Mouse (Mus musculus): Measurements from ENCODE around the gene C1qtnf1.
A peak's percentile ranks its signal among the peaks of the same experiment; 100 is the strongest.
"Not testable (repeated sequence)": the region's sequence is repeated elsewhere in the genome, so short reads cannot be mapped to it uniquely, and the experiment has no call there.

The C1qtnf1 gene

DNA sequence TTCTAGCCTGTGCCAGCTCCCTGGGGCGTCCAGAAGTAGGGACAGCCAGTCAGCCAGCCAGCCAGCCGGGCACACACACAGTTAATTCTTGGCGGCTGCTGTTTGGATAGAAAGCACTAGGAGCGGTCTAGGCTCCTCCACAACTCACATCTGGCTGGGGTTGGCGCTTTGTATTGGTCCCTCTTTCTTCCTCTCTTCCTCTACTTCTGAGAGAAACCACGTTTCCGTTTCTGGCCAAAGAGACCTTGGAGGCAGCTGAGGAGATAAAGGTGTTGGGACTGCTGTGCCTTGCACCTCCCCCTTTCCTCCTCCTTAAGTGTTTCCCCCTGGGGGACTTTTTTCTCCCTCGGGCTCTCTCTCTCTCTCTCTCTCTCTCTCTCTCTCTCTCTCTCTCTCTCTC is at the start of gene C1qtnf1:
Gene C1qtnf1 (plus strand): TSS at position 218 of the 400 bp plus-strand sequence.
- DNase-seq (ENCODE audit: low read depth, low spot score), result no peak

- DNase-seq (ENCODE audit: low read depth, low spot score), result no peak
Measured at GRCm38 (mm10) chr11:118378656-118379055, 49.3 kb upstream of the C1qtnf1 start.

DNA sequence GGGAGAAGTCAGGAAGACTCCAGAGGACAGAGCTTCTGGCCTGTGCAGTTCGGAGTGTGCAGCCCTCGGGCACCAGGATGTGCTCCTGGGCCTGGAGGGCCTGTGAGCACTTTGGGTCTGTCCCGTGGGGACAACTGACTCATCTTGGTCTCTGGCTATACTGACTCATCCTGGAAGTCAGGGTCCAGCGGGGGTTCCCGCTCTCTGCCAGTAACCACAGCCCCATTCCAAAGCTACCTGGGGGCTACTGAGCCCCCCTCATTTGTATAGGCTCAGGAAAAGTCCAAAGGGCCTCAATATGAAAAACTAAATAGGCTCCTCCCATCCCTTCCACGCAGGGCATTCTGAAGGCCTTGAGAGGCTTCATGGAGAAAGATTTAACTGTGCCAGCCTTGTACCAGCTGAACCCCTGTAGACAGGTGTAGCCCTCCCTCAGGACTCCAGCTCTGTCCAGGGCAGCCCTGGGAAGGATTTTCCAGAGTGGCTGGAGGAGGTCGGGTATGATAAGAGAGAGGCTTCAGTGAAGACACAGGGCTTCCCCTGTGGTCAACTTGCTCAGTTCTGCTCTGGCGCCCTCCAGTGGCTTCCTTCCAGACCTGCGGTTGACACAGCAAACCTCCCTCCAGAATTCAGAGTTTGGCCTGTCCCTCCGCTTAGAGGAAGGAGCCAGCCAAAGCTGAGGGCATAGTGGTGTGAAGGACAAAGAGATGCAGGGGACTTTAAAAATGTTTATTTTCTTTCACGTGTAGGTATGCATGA is 48.6 kb upstream of the C1qtnf1 start:
- peak; percentile 83 for DNase-seq (ENCODE audit: low read depth, low spot score)

DNA sequence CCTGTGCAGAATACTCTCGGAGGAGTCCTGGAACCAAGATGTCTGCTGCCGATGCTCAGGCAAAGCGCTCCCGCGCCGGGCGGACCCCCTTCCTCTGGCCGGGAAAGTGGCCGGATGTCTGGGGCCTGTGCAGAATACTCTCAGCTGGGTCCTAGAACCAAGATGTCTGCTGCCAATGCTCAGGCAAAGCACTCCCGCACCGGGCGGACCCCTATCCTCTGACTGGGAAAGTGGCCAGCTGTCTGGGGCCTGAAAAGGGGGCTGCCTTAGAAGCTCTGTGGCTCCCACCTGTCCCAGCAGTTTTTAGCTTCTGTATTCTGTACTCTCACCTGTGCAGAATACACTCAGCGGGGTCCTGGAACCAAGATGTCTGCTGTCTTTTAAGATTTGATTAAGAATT is 40.2 kb upstream of the C1qtnf1 start:
- DNase-seq (ENCODE audit: low read depth, low spot score), result not testable (repeated sequence)

DNA sequence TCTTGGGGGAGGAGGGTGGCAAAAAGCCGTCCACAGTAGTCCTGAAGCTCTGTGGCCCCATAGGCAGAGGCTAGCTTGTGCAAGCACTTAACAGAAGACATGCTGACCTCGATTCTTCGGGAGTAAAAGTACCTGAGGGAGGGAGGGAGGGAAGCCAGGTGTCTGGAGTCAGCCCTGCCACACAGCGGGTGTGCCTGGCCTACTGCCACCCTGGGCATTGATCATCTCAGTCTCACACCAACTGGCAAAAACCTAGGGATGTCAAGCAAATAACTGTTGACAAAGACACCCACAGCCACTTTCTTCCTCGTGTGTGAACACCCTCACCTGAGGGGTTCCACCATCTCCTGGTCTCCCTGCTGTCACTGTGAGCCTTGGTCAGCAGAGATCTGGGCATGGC is 34.0 kb upstream of the C1qtnf1 start:
- DNase-seq (ENCODE audit: low read depth, low spot score), result no peak

GRCm38 (mm10) chr11:118394538-118394937 is 33.5 kb upstream of the C1qtnf1 start:
- DNase-seq (ENCODE audit: low read depth, low spot score), result no peak

GRCm38 (mm10) chr11:118397806-118398530 is 30.0 kb upstream of the C1qtnf1 start:
- DNase-seq (ENCODE audit: low read depth, low spot score), result no peak

DNA sequence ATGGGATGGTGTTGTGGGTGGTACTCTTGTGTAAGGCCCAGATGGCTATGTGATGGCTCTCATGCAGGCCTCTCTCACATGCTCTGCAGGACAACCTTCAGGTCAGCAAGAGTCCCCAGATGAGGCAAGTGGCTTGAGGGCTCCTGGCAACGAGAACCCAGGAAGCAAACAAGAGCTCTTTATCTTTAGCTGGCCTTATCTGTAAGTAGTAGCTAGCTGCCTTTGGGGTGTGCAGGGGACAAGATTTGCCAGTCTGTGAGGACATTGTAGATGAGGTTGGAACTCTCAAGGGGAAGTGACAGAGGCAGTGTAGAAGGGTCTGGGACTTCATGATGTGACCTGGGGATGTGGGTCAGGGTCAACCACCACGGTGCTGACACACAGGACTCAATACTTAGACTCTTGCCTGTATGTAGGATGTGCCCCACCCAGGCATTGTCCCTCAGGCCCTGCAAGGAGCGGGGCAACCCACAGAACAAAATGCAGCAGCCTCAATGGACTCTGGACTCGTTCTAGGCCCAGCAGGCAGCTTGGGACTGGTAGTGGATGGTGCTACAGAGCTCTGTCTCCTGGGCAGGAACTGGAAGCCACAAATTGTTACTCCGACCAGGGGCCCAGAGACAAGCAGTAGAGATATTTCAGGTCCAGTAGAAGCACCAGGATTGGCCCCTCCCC is 28.0 kb upstream of the C1qtnf1 start:
- DNase-seq (ENCODE audit: low read depth, low spot score), result no peak

DNA sequence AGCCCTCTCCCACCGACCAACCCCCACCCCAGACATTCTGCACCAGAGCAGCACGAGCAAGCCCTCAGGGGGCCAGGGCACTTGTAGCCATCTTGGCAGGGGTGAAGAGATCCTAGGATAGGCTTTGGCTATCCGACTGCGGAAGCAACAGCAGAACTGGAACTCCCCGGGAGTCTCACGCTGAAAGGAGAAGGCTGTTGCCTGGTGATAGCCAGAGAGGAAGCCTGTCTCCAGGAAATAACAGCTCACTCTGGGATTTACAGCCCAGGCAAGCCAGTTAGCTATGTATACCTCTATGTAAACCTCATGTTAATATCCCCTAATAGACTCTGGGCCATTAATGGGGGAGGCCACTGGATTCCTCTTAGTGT is 27.5 kb upstream of the C1qtnf1 start:
- peak; percentile 20 for DNase-seq (ENCODE audit: low read depth, low spot score)

DNA sequence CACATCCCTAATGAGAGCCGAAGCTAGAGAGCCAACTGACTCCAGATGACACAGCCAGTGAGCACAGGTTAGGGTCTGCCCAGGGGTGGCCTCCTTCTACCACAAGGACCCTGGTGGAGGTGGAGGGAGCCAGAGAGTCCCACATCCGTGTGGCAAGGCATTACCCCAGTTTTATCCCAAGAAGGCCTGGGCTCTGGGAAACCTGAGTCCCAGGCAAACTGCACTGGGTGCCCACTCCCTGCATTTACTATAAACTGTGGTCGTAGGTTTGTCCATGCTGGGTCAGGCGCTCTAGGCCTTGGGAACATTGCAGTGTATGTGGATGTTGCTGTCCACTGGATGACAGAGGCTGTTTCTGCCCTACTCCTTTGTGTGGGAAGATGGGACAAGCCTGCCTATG is 26.8 kb upstream of the C1qtnf1 start:
- DNase-seq (ENCODE audit: low read depth, low spot score), result no peak

DNA sequence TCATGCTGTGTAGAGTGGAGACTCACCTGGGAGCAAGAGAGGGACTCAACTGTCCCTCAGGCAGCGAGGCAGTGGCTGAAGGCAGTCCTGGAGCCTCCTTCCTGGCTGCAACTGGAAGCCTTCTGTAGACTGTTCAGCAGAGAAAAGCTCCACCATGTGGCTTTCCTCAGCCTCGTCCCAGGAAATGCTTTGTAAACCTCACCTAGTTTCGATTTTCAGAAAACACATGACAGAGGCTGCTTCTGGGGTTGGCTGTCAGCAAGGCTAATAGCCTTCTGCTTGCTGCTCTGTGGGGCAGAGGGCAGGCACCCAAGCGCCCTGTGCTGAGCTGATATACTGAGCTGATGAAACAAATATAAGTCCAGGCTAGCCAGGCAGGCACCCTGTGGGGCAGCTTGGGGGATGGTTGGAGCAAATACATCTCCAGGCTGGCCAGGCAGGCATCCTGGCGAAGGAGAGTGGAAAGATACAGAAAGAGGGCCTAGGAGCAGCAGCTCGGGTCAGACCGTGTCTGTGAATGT is 26.2 kb upstream of the C1qtnf1 start, which contains the start of gene Lgals3bp:
Gene Lgals3bp (minus strand): TSS at position 333 of the 521 bp plus-strand sequence.
- DNase-seq (ENCODE audit: low read depth, low spot score), result no peak

DNA sequence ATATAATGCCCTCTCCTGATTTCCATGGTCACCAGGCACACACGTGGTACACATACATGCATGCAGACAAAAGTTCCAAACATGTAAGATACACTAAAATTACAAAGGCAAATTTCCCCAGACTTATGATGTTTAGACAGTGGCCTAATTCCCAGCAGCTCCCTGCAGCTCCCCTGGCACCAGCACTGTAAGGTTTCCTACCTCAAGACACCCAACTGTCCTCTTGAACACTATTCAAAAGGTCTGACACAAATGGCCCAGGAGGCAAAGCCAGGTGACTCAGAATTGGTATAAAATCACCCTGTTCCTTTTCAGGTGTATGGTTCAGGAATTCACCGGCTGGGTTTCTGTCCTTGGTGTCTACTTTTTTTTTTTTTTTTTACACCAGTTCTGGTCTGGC is 24.8 kb upstream of the C1qtnf1 start:
- DNase-seq (ENCODE audit: low read depth, low spot score), result no peak

GRCm38 (mm10) chr11:118403951-118404899 is 23.8 kb upstream of the C1qtnf1 start:
- DNase-seq (ENCODE audit: low read depth, low spot score), result no peak

DNA sequence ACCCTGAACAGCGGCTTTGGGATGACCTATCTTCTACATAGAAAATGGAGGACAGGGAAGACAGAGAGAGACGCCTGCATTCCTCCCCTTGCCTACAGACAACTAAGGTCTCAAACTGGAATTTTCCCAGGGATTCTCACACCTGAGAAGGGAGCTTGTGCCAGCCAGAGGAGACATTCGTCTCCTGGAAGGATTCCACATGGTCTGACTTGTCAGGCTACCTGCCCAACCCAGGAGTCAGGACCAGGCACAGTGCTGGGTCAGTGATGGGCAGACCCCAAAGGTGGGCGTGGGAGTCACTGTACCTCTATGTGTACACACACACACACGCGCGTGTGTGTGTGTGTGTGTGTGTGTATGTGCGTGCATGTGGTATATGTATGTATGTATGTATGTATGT is 22.7 kb upstream of the C1qtnf1 start:
- DNase-seq (ENCODE audit: low read depth, low spot score), result no peak

GRCm38 (mm10) chr11:118406521-118406920 is 21.5 kb upstream of the C1qtnf1 start:
- DNase-seq (ENCODE audit: low read depth, low spot score), result no peak

DNA sequence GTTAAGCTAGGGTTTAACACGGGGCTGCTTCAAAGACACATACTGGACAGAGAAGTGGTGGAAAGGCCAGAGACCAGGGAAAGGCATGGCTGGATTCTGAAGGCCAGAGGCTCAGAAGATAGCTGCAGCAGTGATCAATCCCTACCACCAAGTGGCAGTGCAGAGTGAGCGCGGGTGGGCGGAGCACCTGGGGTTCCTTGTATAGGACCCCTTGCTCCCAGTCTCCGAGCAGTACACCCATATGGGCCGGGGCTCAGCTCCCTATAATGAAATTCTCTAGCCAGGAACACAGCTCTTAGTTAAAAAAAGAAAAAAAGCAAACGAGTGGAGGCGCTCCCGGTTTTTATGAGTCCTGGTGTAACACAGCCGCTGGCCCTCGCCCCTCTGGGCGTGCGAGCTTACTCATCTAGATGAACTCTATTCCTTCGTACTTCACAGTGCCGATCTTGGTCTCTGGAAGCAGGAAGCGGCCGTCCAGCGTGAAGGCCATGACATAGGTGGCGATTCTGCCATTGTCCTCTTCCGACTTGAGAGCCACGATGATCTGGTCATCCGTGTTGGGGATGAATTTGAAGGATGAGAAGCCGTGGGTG is 20.6 kb upstream of the C1qtnf1 start:
- peak; percentile 53 for DNase-seq (ENCODE audit: low read depth, low spot score)

- no peak for DNase-seq (ENCODE audit: low read depth, low spot score)
Measured at GRCm38 (mm10) chr11:118408051-118408740, 19.8 kb upstream of the C1qtnf1 start.

DNA sequence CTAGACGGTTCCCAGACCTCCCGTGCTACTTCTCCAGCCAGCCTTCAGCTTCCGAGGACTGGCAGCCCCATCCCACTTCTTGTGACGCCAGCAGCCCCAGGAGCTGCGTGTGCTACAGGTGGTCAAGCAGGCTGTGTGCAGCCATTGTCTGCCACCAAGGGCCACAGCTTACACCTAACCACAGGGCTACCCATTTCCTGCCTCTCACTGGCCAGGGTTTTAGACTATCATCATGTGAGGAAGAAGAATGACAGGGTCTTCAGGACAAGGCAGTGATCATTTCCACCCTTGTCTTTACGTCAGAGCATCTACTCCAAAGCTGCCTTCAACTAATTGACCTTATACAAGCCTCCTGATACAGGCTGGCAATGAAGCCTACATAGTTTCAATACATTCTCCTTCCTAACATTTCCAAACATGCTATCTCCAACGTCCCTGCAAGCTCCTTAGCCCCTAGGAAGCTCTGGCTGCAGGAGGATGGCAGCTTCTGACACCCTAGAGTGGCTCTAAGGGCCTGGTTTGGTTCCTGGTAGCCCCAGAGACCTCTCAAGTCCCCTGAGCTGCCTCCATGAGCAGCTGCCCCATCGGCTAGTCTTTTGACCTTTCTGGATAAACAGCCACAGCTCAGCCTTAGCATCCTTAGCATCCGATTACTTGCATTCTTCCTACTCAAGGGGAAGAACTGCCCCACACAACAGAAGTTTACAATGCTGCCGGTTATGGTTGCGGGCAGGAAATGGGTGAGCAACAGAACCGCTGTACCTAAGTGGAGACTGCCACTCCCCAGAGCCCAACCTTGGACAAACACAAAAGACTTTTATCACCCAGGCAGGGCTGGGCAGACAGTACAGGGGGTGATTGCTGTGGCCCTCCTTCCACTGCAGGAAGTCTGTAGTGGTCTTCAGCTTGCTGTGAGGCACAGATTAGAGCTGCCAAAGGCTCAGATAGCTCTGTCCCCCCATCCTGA is 18.6 kb upstream of the C1qtnf1 start:
- DNase-seq (ENCODE audit: low read depth, low spot score), result no peak

- DNase-seq (ENCODE audit: low read depth, low spot score), result no peak
Measured at GRCm38 (mm10) chr11:118410073-118410444, 17.9 kb upstream of the C1qtnf1 start.

Measured in ZHBTc4 (cell line).